Mouse (Mus musculus) brain, embryonic 14.5 days (tissue): Measurements from ENCODE around the gene Oaz2.

ENCODE experiments used
- CTCF ChIP-seq: fragments of 200-500 bp; IDR thresholded peaks from 2 replicates; pipeline ENCODE4 v1.5.1; 2012; ENCODE audit warnings: inconsistent platforms, mild to moderate bottlenecking, moderate library complexity, borderline replicate concordance; ENCODE audit not compliant: insufficient read depth, insufficient read length; ENCODE audit errors: extremely low read depth
- POLR2A ChIP-seq: fragments of 200-500 bp; IDR thresholded peaks from 2 replicates; pipeline ENCODE4 v1.6.1; 2012; ENCODE audit warnings: mild to moderate bottlenecking, inconsistent platforms, borderline replicate concordance; ENCODE audit not compliant: poor library complexity, insufficient read depth, insufficient read length, severe bottlenecking; ENCODE audit errors: extremely low read depth

DNA sequence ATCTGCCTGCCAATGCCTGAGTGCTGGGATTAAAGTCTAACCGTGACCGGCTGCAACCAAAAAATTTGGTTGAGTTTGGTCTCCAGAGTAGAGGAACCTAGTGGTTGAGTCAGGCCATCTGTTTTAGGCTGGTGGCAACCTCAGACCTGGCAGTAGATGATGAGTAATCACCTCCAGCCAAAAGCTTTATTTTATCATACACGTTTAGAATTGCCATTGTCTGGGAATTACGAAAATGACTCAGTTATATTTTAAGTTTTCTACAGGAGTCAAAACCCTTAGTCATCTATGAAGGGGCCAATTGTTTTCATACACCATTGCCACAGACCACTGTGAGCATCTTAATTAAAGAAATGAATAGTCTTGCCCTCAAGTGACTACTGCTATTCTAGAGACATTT, 30.9 kb upstream of the Oaz2 start:
- TF ChIP-seq CTCF, result no peak
- TF ChIP-seq POLR2A, result no peak
